Mouse (Mus musculus) activated CD4-positive, CD25-positive, alpha-beta regulatory T cell, adult 9 weeks (primary cell): Measurements from ENCODE around the gene Gja3. TPM values are rescaled to one million over a fixed set of nuclear protein-coding genes. Genes with fewer than 3 reads are reported as not detected.

Experiments used
- polyA plus RNA-seq: library from polyadenylated mRNA; unstranded; fragments of 100-300 nt; shearing (Covaris generic); gene quantifications from one replicate; pipeline ENCODE4 v1.2.1, GENCODE M21; 2017

The Gja3 gene
- not detected for polyA plus RNA-seq

DNA sequence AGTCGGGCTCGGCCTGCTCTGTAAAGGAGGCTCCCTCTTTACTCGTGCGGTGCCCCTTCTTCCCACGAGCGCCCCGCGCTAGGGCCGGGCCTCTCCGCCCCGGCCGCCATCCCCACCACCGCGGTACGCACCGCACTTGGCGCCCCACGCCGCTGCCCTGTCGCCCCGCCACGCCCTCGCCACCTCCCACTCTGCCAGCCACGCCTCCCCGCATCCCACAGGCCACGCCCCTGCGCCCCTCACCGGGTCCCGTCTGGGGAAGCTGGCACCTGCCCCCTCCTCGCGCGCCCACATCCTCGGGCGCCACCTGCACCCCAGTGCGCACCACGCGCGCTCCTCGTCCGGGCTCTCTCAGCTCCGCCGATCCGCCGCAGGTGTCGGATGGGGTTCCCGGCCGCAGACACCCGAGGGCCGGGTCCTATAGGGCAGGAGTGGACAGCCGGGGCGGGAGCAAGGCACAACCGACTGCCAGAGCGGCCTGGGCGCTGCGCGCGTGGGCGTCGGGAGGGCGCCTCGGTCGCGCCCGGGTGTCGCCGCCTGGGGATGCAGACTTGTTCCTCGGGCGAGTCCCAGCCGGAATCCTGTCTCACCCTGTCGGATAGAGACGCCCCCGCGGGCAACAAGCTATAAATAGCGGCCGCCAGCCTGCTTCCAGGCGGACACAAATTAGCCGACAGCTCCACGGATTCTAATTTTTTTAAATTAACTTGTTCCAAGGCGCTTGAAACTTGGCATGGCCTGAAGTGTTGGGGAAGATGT, at the start of gene Gja3:
TSS of gene Gja3 (minus strand) at position 538 of the 759 bp plus-strand sequence.

DNA sequence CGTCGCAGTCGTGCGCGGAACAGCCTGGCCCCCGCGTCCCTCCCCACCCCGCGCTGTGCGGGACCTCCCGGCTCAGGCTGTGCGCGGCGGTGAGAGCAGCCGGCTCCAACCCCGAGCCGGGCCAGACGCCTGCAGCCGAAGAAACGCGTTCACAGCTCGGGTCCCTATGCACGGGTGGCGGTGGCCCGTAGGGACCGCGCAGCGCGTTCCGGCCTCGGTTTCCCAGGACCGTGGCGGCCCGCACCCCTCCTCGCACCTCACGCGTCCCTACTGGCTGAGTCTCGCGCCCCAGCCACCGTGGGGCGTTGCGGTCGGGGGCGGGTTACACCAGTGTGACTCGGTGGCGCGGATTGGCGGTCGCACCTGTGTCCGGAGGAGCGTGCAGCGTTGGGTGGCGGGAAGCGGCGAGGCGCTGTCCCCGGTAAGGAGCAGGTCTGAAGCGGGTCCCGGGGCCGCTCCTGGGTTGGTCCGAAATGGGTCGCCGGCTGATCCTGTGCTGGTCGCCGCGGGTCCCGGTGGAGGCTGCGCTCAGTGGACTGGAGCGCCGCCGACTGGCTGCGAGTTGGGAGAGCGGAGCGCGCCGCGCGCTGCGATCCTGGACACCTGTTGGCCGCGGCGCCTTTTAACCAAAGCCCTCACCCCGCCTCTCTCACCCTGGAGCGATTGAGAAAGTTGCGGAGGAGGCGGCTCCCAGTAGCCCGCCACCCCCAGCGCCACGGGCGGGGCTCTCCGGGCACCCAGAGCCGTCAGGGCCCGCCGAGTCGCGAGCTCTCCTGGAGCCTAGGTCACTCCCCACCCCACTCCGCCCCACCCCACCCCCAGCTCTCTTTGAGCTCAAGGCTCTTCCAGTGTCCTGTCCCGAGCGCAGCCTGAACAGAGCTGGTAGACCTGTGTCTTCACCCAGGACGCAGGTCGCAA, 46.5 kb upstream of the Gja3 start, which contains the start of gene Gjb2:
TSS of gene Gjb2 (minus strand) at position 597 of the 918 bp plus-strand sequence.

Other genes with a start within 250 kb of the Gja3 start
- gene Zmym5, start 246.4 kb downstream of the Gja3 start, polyA plus RNA-seq = 55.8 TPM
- 82.3 TPM for gene Zmym2, start 171.4 kb downstream of the Gja3 start, polyA plus RNA-seq
- 5.3 TPM for gene Gjb2, start 46.6 kb upstream of the Gja3 start, polyA plus RNA-seq
- 0.18 TPM for gene Gm4491, start 57.8 kb upstream of the Gja3 start, polyA plus RNA-seq
- not detected for gene Gjb6, start 75.5 kb upstream of the Gja3 start, polyA plus RNA-seq